Mouse (Mus musculus): Measurements from ENCODE around the gene Ctnna3.

Gene Ctnna3

GRCm38 (mm10) chr10:63712530-63712929, 282.6 kb downstream of the Ctnna3 start:
- DNase-seq = no peak

- DNase-seq = peak in 1 of 2 experiments; percentile 15
Observed at GRCm38 (mm10) chr10:63714151-63714550, 284.3 kb downstream of the Ctnna3 start.

- DNase-seq = peak; percentile 60 to 76
Observed at GRCm38 (mm10) chr10:63768871-63769270, 339.0 kb downstream of the Ctnna3 start.

GRCm38 (mm10) chr10:63771656-63772055, 341.8 kb downstream of the Ctnna3 start:
- no peak for DNase-seq

GRCm38 (mm10) chr10:63772074-63772473, 342.2 kb downstream of the Ctnna3 start:
- no peak for DNase-seq

- no peak for DNase-seq
Observed at GRCm38 (mm10) chr10:63781948-63782347, 352.1 kb downstream of the Ctnna3 start.

GRCm38 (mm10) chr10:63784808-63785535, 355.1 kb downstream of the Ctnna3 start:
- peak; percentile 24 to 42 for DNase-seq

- DNase-seq = no peak
Observed at GRCm38 (mm10) chr10:63786390-63786789, 356.5 kb downstream of the Ctnna3 start.

- DNase-seq = no peak
Observed at GRCm38 (mm10) chr10:63803909-63804308, 374.0 kb downstream of the Ctnna3 start.

GRCm38 (mm10) chr10:63805551-63805950, 375.7 kb downstream of the Ctnna3 start:
- DNase-seq = no peak

- DNase-seq = no peak
Observed at GRCm38 (mm10) chr10:63806254-63806653, 376.4 kb downstream of the Ctnna3 start.

- peak; percentile 49 for DNase-seq
Observed at GRCm38 (mm10) chr10:63810043-63810617, 380.2 kb downstream of the Ctnna3 start.

GRCm38 (mm10) chr10:63839011-63839410, 409.1 kb downstream of the Ctnna3 start:
- peak; percentile 10 to 27 for DNase-seq

GRCm38 (mm10) chr10:63851946-63852345, 422.0 kb downstream of the Ctnna3 start:
- no peak for DNase-seq

GRCm38 (mm10) chr10:63869123-63869522, 439.2 kb downstream of the Ctnna3 start:
- no peak for DNase-seq

GRCm38 (mm10) chr10:63880462-63880903, 450.6 kb downstream of the Ctnna3 start:
- peak; percentile 65 to 69 for DNase-seq

- peak; percentile 20 to 31 for DNase-seq
Observed at GRCm38 (mm10) chr10:63886449-63887088, 456.7 kb downstream of the Ctnna3 start.

- DNase-seq = no peak
Observed at GRCm38 (mm10) chr10:63894612-63895011, 464.7 kb downstream of the Ctnna3 start.

- no peak for DNase-seq
Observed at GRCm38 (mm10) chr10:63899891-63900290, 470.0 kb downstream of the Ctnna3 start.

GRCm38 (mm10) chr10:63908878-63909277, 479.0 kb downstream of the Ctnna3 start:
- DNase-seq = no peak

- DNase-seq = no peak
Observed at GRCm38 (mm10) chr10:63927334-63927733, 497.4 kb downstream of the Ctnna3 start, which contains the start of gene Gm10118. Gm10118 (minus strand) TSS chr10:63927434.

GRCm38 (mm10) chr10:63933946-63934345, 504.0 kb downstream of the Ctnna3 start:
- DNase-seq = peak in 1 of 2 experiments; percentile 34

- DNase-seq = no peak
Observed at GRCm38 (mm10) chr10:63945534-63945933, 515.6 kb downstream of the Ctnna3 start.

GRCm38 (mm10) chr10:63947266-63947665, 517.4 kb downstream of the Ctnna3 start:
- DNase-seq = peak; percentile 51 to 59
